ENCODE assay signal across 8 mouse cellular contexts in genomic region chr10:38553688-38554680, GRCm38 (mm10).
A peak's percentile ranks its signal among the peaks of the same experiment; 100 is the strongest.
DNase-seq lines count a peak whose midpoint lies in the region; ATAC-seq and TF ChIP-seq lines count a peak whose summit lies in the region.

No protein-coding gene starts in this region.

- H3K27ac ChIP-seq in forebrain, postnatal 0 days (ENCODE audit: low read depth, low read length), result peak overlapping the region; percentile 66
- H3K27ac ChIP-seq in hindbrain, embryonic 13.5 days, result peak overlapping the region; percentile 92
- H3K27ac ChIP-seq in midbrain, embryonic 11.5 days (ENCODE audit: low read depth, low read length), result peak overlapping the region; percentile 90

- intact Hi-C loops in left cerebral cortex, postnatal 25 days (cut with DNase I), result loop anchor here (2.0 to 10.0 kb wide), 3 partner anchors 1417 to 1539 kb away; no protein-coding TSS in a partner anchor

- H3K9ac ChIP-seq in forebrain, postnatal 0 days, result peak overlapping the region; percentile 40
- H3K9ac ChIP-seq in hindbrain, embryonic 13.5 days, result peak overlapping the region; percentile 65
- peak overlapping the region; percentile 52; the same call in 1 of the 2 replicates for H3K9ac ChIP-seq in midbrain, embryonic 11.5 days (ENCODE audit: low read length)

- peak overlapping the region; percentile 51 for H3K4me2 ChIP-seq in forebrain, postnatal 0 days (ENCODE audit: low read depth)
- peak overlapping the region; percentile 46 for H3K4me2 ChIP-seq in hindbrain, embryonic 13.5 days
- peak overlapping the region; percentile 35; the same call in 1 of the 2 replicates for H3K4me2 ChIP-seq in midbrain, embryonic 11.5 days

- H3K36me3 ChIP-seq in E14TG2a.4 (ENCODE audit: insufficient read depth, low read length), result no peaks in the 10 kb centered on the region
- H3K36me3 ChIP-seq in forebrain, postnatal 0 days (ENCODE audit: insufficient read depth), result no peaks in the 10 kb centered on the region
- no peaks in the 10 kb centered on the region for H3K36me3 ChIP-seq in hindbrain, embryonic 13.5 days
- H3K36me3 ChIP-seq in midbrain, embryonic 11.5 days (ENCODE audit: control insufficient read depth, insufficient read depth, low read length), result no peaks in the 10 kb centered on the region
- H3K36me3 ChIP-seq in splenic B cell, adult 2 months (ENCODE audit: control insufficient read depth, insufficient read depth, low read length, poor library complexity, severe bottlenecking), result no peaks in the 10 kb centered on the region

- peak; percentile 11 to 21 for DNase-seq in cerebellum, adult 18-20 months
- peak; percentile 80 for DNase-seq in forebrain, postnatal 0 days
- DNase-seq in left cerebral cortex, postnatal 25 days (ENCODE audit: low spot score in 2 of 2), result peak; percentile 49 to 63
- peak; percentile 96 for DNase-seq in midbrain, embryonic 11.5 days (ENCODE audit: low spot score, missing footprints)
- peak; percentile 11 for DNase-seq in splenic B cell, adult 2 months (ENCODE audit: low read depth, low spot score)
- DNase-seq in urinary bladder, postnatal 25 days (ENCODE audit: low spot score), result no peak

- WGBS in forebrain, postnatal 0 days, result 3% methylated on average over 18 of the region's 18 CpGs
- WGBS in hindbrain, embryonic 13.5 days, result 4% methylated on average over 18 of the region's 18 CpGs
- 6% methylated on average over 18 of the region's 18 CpGs for WGBS in midbrain, embryonic 11.5 days

- H3K9me3 ChIP-seq in E14TG2a.4 (ENCODE audit: low read length), result no peaks in the 10 kb centered on the region
- no peaks in the 10 kb centered on the region for H3K9me3 ChIP-seq in forebrain, postnatal 0 days (ENCODE audit: low read length)
- no peaks in the 10 kb centered on the region for H3K9me3 ChIP-seq in hindbrain, embryonic 13.5 days
- H3K9me3 ChIP-seq in midbrain, embryonic 11.5 days (ENCODE audit: control insufficient read depth, low read length), result no peaks in the 10 kb centered on the region

- no peak overlapping the region for H3K4me3 ChIP-seq in E14TG2a.4 (replicated peaks; ENCODE audit: low read length)
- H3K4me3 ChIP-seq in forebrain, postnatal 0 days (ENCODE audit: low read depth, low read length), result peak overlapping the region; percentile 35
- peak overlapping the region; percentile 35 for H3K4me3 ChIP-seq in hindbrain, embryonic 13.5 days
- H3K4me3 ChIP-seq in midbrain, embryonic 11.5 days (ENCODE audit: low read depth, low read length), result peak overlapping the region; percentile 13; the same call in 1 of the 2 replicates

- no peaks in the 10 kb centered on the region for H3K27me3 ChIP-seq in E14TG2a.4 (ENCODE audit: insufficient read depth, low read length)
- H3K27me3 ChIP-seq in forebrain, postnatal 0 days (ENCODE audit: insufficient read depth, low read length), result no peaks in the 10 kb centered on the region
- no peaks in the 10 kb centered on the region for H3K27me3 ChIP-seq in hindbrain, embryonic 13.5 days
- H3K27me3 ChIP-seq in midbrain, embryonic 11.5 days (ENCODE audit: control insufficient read depth, insufficient read depth, low read length), result no peaks in the 10 kb centered on the region
- no peaks in the 10 kb centered on the region for H3K27me3 ChIP-seq in splenic B cell, adult 2 months (ENCODE audit: control insufficient read depth, insufficient read depth, low read length, poor library complexity, severe bottlenecking)

- H3K4me1 ChIP-seq in E14TG2a.4 (replicated peaks; ENCODE audit: low read depth, low read length), result peaks cover 9% of the 10 kb centered on the region
- 0 out of 2 replicates have a peak, but pooled peaks cover 9% of the 10 kb centered on the region for H3K4me1 ChIP-seq in forebrain, postnatal 0 days (ENCODE audit: insufficient read depth)
- H3K4me1 ChIP-seq in hindbrain, embryonic 13.5 days (replicated peaks), result peaks cover 10% of the 10 kb centered on the region
- peaks cover 5% of the 10 kb centered on the region; the same call in 1 of the 2 replicates for H3K4me1 ChIP-seq in midbrain, embryonic 11.5 days (ENCODE audit: control insufficient read depth, insufficient read depth, low read length)

- TF ChIP-seq CTCF in E14TG2a.4 (conservative IDR thresholded peaks at IDR 0.05; ENCODE audit: low read length), result peak; percentile 51
- peak; percentile 66 for TF ChIP-seq CTCF in forebrain, postnatal 0 days (IDR thresholded peaks at IDR 0.05; ENCODE audit: low read depth)

- peak; percentile 92 for ATAC-seq in forebrain, postnatal 0 days
- ATAC-seq in hindbrain, embryonic 13.5 days (ENCODE audit: low FRiP score), result peak; percentile 96
- ATAC-seq in midbrain, embryonic 11.5 days (ENCODE audit: low FRiP score), result peak; percentile 96
